Mouse (Mus musculus) lung, postnatal 0 days (tissue): ENCODE data around the gene Bag1. TPM values are rescaled to one million over a fixed set of nuclear protein-coding genes. Genes with fewer than 3 reads are reported as not detected.
"Not testable (repeated sequence)": the region's sequence is repeated elsewhere in the genome, so short reads cannot be mapped to it uniquely, and the experiment has no call there.

Experiments
- ATAC-seq: fragments of 200-750 bp; cut with Nextera tagmentation; 2 replicates; pipeline ENCODE4 v1.8.0; 2017; ENCODE audit warnings: moderate library complexity
- DNase-seq: peaks from one replicate; pipeline ENCODE4 v3.0.0-alpha.2; 2016; ENCODE audit warnings: low spot score
- H3K27ac ChIP-seq: fragments of 300-500 bp; sonication (generic); 2 replicates; pipeline ENCODE4 v1.5.1; 2014; ENCODE audit warnings: antibody characterized with exemption, mild to moderate bottlenecking, low read length, mixed read lengths
- H3K27me3 ChIP-seq: fragments of 300-500 bp; sonication (generic); replicated peaks from 2 replicates; pipeline ENCODE4 v1.6.1; 2014; ENCODE audit warnings: low read length, mixed read lengths; ENCODE audit not compliant: insufficient read depth
- H3K36me3 ChIP-seq: fragments of 300-500 bp; sonication (generic); 2 replicates; pipeline ENCODE4 v1.6.1; 2014; ENCODE audit warnings: low read length, mixed read lengths; ENCODE audit not compliant: insufficient read depth
- H3K4me1 ChIP-seq: fragments of 300-500 bp; sonication (generic); 2 replicates; pipeline ENCODE4 v1.6.1; 2014; ENCODE audit warnings: antibody characterized with exemption, low read depth, low read length, mixed read lengths; ENCODE audit not compliant: insufficient read depth
- H3K4me2 ChIP-seq: fragments of 300-500 bp; sonication (generic); replicated peaks from 2 replicates; pipeline ENCODE4 v1.6.1; 2014; ENCODE audit warnings: low read depth, mild to moderate bottlenecking, low read length, moderate library complexity, mixed read lengths
- H3K4me3 ChIP-seq: fragments of 300-500 bp; sonication (generic); 2 replicates; pipeline ENCODE4 v1.5.1; 2014; ENCODE audit warnings: low read depth, low read length
- H3K9ac ChIP-seq: fragments of 300-500 bp; sonication (generic); replicated peaks from 2 replicates; pipeline ENCODE4 v1.6.1; 2014; ENCODE audit warnings: low read depth, mild to moderate bottlenecking
- H3K9me3 ChIP-seq: fragments of 300-500 bp; sonication (generic); 2 replicates; pipeline ENCODE4 v1.6.1; 2016; ENCODE audit warnings: low read length, mixed read lengths
- CTCF ChIP-seq: IDR thresholded peaks from 2 replicates; pipeline ENCODE4 v1.5.1; 2016; ENCODE audit warnings: antibody characterized with exemption, mild to moderate bottlenecking
- EP300 ChIP-seq: IDR thresholded peaks from 2 replicates; pipeline ENCODE4 v1.6.1; 2016; ENCODE audit warnings: antibody characterized with exemption, mild to moderate bottlenecking, control low read depth
- WGBS: fragments of 180-500 bp; shearing (Covaris S2); extraction: QIAGEN DNeasy Blood & Tissue Kit; methylation state at CpG from one replicate; pipeline ENCODE4 v1.1.7; 2014; 5-methylcytosine and 5-hydroxymethylcytosine counted together
- polyA plus RNA-seq: library from polyadenylated mRNA; unstranded; fragments of >200 nt; fragmentation: Nextera tagmentation; extraction: Ambion mirVana; gene quantifications from 2 replicates; pipeline ENCODE4 v1.2.1, GENCODE M21; 2015

Gene Bag1
- polyA plus RNA-seq, 1 experiment from 2014 or later: 234 TPM

DNA sequence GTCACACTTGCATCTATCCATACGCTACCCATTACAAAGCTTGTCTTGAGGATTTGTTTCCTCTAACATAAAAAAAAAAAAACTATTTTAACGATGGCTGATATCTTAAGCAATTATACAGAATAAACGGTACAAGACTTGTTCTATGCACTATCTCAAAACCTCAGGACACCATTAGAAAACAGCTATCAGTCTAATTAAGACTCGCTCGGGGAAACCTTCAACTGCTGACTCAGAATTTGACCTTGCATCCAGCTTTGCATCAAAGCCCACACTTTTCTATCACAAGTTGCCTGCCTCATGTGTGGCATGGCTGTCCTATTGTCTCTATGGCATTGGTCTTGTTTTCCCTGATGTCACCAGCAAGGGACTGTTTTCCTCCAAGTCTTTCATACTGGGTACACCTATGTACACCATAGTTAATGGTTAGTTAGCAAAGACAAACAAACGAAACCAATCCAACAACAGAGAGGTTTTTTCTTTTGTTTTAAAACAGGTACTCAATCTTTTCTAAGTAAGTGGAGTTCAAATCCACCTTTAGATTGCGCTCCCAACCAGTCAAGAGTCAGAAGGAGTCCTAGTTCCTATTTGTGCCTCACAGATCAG lies 1.5 kb downstream of the Bag1 start:
- no peaks in the 10 kb centered on the region for H3K9me3 ChIP-seq
- DNase-seq: no peak
- 72% methylated on average over 7 of the region's 7 CpGs for whole genome bisulfite sequencing
- H3K4me2 ChIP-seq: peak overlapping the region; percentile 73
- TF ChIP-seq CTCF: no peak
- no peak for TF ChIP-seq EP300
- H3K4me1 ChIP-seq: peaks cover 15% of the 10 kb centered on the region
- H3K4me3 ChIP-seq: peak overlapping the region; percentile 88
- no peak for ATAC-seq
- peak overlapping the region; percentile 80 for H3K9ac ChIP-seq
- H3K27ac ChIP-seq: no peak overlapping the region
- H3K36me3 ChIP-seq: peaks cover 13% of the 10 kb centered on the region; the same call in 1 of the 2 replicates
- H3K27me3 ChIP-seq: no peaks in the 10 kb centered on the region

DNA sequence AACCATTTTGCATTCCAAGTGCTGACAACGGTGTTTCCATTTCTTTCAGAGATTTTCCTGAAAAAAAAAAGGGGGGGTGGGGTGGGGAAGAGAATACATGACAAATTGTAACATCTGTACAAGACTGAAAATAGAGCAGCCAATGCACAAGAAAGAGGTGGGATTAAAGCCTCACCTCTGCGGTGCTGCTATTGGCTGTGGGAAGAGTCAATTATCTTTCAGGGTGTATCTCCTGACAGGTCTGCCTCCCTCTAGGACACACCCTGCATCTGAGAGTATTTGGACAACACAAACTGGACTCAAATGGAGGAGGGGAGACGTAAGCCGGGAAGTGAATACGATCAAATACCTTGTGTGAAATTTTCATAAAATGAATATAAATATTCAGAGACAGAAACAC lies 4.4 kb downstream of the Bag1 start:
- H3K9me3 ChIP-seq: no peaks in the 10 kb centered on the region
- H3K4me1 ChIP-seq: peaks cover 10% of the 10 kb centered on the region
- no peak for DNase-seq
- no peak overlapping the region for H3K27ac ChIP-seq
- H3K27me3 ChIP-seq: no peaks in the 10 kb centered on the region
- peaks cover 42% of the 10 kb centered on the region for H3K36me3 ChIP-seq
- no peak for ATAC-seq
- H3K9ac ChIP-seq: no peak overlapping the region
- no peak overlapping the region for H3K4me3 ChIP-seq
- WGBS: 97% methylated on average over 5 of the region's 5 CpGs
- TF ChIP-seq CTCF (no peak), EP300 (no peak)
- H3K4me2 ChIP-seq: no peak overlapping the region

DNA sequence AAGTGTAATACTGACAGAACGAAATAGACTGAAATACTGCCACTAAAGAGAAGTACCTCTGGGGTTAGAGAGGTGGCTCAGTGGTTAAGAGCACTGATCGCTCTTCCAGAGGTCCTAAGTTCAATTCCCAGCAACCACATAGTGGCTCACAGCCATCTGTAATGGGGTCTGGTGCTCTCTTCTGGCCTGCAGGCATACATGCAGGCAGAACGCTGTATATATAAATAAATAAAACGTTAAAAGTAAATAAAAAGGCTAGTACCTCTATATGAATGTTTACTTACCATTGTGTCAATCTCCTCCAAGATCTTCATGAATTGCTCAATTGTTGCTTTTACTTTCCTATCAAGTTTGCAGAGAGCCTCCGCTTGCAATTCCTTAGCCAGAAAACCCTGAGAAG lies 9.3 kb downstream of the Bag1 start:
- H3K36me3 ChIP-seq: peaks cover 65% of the 10 kb centered on the region
- 86% methylated on average over 5 of the region's 5 CpGs for WGBS
- no peak for DNase-seq
- H3K4me1 ChIP-seq: no peaks in the 10 kb centered on the region
- no peak overlapping the region for H3K4me3 ChIP-seq
- no peaks in the 10 kb centered on the region for H3K27me3 ChIP-seq
- H3K27ac ChIP-seq: no peak overlapping the region
- H3K9me3 ChIP-seq: no peaks in the 10 kb centered on the region
- H3K4me2 ChIP-seq: no peak overlapping the region
- TF ChIP-seq EP300: no peak
- no peak for TF ChIP-seq CTCF
- no peak overlapping the region for H3K9ac ChIP-seq
- ATAC-seq: no peak

DNA sequence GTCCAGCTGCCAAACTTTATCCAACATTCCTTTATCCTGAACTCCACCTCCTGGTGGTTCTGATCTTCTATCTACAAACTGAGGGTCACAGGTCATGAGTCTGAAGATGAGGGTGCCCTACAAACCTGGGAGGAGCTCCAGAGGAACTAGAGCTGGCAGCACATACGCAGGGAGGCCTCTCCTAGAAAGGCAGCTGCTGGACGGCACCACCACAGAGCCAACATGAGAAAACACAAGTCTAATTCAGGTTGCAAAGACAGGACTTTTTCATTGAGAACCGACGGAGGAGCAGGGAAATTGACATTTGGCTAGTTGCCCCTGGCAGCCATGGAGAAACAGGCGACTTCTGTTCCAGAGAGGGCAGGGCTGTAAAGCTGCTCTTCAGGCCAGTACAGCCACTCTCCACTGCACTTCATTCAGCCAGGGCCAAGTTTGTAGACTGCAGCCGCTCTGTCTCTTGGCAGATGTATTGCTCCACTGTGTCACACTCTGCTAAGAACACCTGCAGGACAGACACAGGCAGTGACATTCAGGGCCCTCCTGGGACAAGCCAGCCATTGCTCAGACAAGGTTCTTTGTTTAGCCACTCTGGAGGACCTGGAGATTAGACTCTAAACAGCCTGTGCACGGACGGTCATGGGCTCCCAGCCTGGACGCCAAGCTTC lies 11.8 kb downstream of the Bag1 start:
- ATAC-seq (no peak), DNase-seq (no peak)
- H3K4me1 ChIP-seq: no peaks in the 10 kb centered on the region
- H3K4me2 ChIP-seq: no peak overlapping the region
- no peaks in the 10 kb centered on the region for H3K27me3 ChIP-seq
- H3K27ac ChIP-seq: no peak overlapping the region
- no peaks in the 10 kb centered on the region for H3K9me3 ChIP-seq
- H3K4me3 ChIP-seq: no peak overlapping the region
- WGBS: 70% methylated on average over 9 of the region's 9 CpGs
- TF ChIP-seq CTCF (no peak), EP300 (no peak)
- H3K36me3 ChIP-seq: peaks cover 58% of the 10 kb centered on the region
- no peak overlapping the region for H3K9ac ChIP-seq

DNA sequence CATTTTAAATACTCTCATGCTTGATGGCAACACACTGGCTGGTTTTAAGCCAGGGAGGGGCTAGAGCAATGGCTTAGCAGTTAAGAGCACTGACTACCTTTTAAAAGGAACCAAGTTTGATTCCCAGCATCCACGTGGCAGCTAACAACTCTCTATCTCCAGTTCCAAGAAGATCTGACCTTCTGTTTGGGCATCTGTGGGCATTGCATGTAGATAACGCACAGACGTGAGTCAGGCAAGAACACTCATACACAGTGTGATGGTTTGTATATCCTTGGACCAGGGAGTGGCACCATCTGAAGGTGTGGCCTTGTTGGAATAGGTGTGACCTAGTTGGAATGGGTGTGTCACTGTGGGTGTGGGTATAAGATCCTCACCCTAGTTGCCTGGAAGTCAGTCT lies 13.7 kb downstream of the Bag1 start:
- H3K4me2 ChIP-seq, H3K4me1 ChIP-seq, H3K9ac ChIP-seq, H3K27me3 ChIP-seq, DNase-seq, H3K9me3 ChIP-seq, H3K4me3 ChIP-seq, ATAC-seq, H3K27ac ChIP-seq: not testable (repeated sequence)
- 81% methylated on average over 3 of the region's 3 CpGs for WGBS
- H3K36me3 ChIP-seq: peaks cover 38% of the 10 kb centered on the region

DNA sequence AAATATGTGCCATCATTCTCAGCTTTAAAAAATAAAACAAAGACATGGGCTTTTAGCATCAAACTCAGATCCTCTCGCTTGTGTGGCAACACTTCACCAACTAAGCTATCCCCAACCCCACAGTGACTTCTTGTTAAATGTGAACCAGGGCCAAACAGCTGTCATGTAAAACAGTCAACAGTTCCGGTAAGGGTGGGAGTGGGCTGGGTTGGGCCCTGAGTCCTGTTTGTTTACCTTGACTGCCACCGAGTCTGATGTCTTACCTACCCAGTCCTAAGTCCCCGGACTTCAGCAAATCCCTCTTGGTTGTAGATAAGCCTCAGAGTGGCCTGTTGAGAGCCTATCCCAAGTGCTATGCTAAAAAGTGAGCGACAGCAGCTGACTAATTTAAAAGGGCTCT lies 14.4 kb downstream of the Bag1 start:
- no peak for ATAC-seq
- WGBS: 59% methylated on average over 5 of the region's 5 CpGs
- no peak overlapping the region for H3K4me2 ChIP-seq
- no peaks in the 10 kb centered on the region for H3K27me3 ChIP-seq
- no peak overlapping the region for H3K4me3 ChIP-seq
- no peaks in the 10 kb centered on the region for H3K9me3 ChIP-seq
- TF ChIP-seq EP300 (no peak), CTCF (no peak)
- H3K36me3 ChIP-seq: peaks cover 32% of the 10 kb centered on the region
- H3K27ac ChIP-seq: no peak overlapping the region
- no peaks in the 10 kb centered on the region for H3K4me1 ChIP-seq
- no peak overlapping the region for H3K9ac ChIP-seq
- DNase-seq: no peak
